Mouse (Mus musculus): ENCODE results near the gene Hhat. TPM values are rescaled to one million over a fixed set of nuclear protein-coding genes. Genes with fewer than 3 reads are reported as not detected.

Gene Hhat
- total and polyA plus RNA-seq, 3 experiments, result 0.21 to 1.2 (median 1.1) TPM

DNA sequence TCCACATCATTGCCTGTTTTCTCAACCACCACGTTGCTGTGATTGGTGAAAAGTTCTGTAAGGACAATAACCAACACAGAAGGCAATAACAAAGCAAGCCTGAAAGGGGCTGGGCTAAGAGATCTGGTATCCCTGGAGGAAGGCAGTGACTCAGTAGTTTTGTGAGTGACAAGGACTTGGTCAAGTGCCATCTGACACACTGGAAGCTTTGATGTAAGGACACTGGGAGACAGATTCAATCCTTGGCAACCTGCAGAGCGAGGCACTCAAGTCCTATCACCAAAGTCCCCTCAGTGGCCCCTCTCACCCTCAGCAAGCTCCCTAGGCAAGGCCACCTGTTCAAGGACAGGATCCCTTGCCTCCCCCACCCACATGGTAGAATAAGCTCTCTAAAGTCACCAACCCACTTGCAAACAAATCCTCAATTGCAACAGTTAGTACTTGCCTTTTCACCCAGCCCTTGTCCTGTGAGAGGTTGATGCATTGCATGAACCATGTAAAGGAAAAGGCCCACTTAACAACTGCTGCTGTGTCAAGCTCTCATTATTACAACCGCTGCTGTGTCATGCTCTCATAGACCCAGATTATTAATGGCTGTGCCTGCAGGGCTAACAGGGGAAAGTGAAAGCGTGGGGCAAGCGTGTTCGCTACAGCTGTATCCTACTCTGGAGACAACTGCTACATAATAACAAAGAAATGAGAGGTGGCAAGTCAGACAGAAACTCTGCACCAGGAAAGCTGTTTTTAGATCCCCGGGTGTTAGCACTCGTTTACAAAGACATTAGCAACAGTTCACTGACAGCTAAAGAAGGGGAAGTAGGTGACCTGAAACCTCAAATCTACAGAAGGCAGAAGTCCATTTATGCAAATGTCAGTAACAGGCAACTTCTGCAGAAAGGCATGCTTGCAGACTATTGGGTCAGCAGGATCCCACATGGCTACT lies 18.1 kb downstream of the Hhat start (continued):
- TF ChIP-seq EP300 (IDR thresholded peaks at IDR 0.05; ENCODE audit: low read length) (peak; percentile 92), TCF12 (IDR thresholded peaks at IDR 0.05; ENCODE audit: low read depth, low read length) (peak; percentile 94), MAZ (IDR thresholded peaks at IDR 0.05; ENCODE audit: low read depth, low read length) (no peak), PAX5 (IDR thresholded peaks at IDR 0.05; ENCODE audit: low read length) (no peak), BHLHE40 (IDR thresholded peaks at IDR 0.05; ENCODE audit: low read depth, low read length) (peak; percentile 99), KAT2A (IDR thresholded peaks at IDR 0.05; ENCODE audit: insufficient replicate concordance, low read length) (no peak), GABPA (IDR thresholded peaks at IDR 0.05; ENCODE audit: insufficient replicate concordance, low read depth, low read length) (no peak), POLR2AphosphoS2 (IDR thresholded peaks at IDR 0.05; ENCODE audit: low read depth, low read length) (no peak), SMC3 (IDR thresholded peaks at IDR 0.05; ENCODE audit: low read depth, low read length) (no peak), ZMIZ1 (IDR thresholded peaks at IDR 0.05; ENCODE audit: low read depth, low read length) (no peak), MAX (IDR thresholded peaks at IDR 0.05; ENCODE audit: low read length) (no peak; the same call in none of the 2 replicates), CTCF (conservative IDR thresholded peaks at IDR 0.05 in 1 of 2, IDR thresholded peaks at IDR 0.05 in 1 of 2; ENCODE audit: low read depth in 2 of 2, low read length in 2 of 2) (no peak), ZC3H11A (IDR thresholded peaks at IDR 0.05; ENCODE audit: low read depth, low read length) (no peak), TBP (conservative IDR thresholded peaks at IDR 0.05; ENCODE audit: low read depth, low read length) (no peak), ZNF384 (IDR thresholded peaks at IDR 0.05; ENCODE audit: low read depth, low read length) (no peak), MYC (IDR thresholded peaks at IDR 0.05; ENCODE audit: low read depth, low read length) (peak; percentile 87), ELF1 (IDR thresholded peaks at IDR 0.05; ENCODE audit: low read depth, low read length) (no peak), CHD1 (IDR thresholded peaks at IDR 0.05; ENCODE audit: low read depth, low read length) (no peak), HCFC1 (IDR thresholded peaks at IDR 0.05; ENCODE audit: low read depth, low read length) (no peak), JUND (conservative IDR thresholded peaks at IDR 0.05; ENCODE audit: low read depth, low read length) (peak; percentile 77)

DNA sequence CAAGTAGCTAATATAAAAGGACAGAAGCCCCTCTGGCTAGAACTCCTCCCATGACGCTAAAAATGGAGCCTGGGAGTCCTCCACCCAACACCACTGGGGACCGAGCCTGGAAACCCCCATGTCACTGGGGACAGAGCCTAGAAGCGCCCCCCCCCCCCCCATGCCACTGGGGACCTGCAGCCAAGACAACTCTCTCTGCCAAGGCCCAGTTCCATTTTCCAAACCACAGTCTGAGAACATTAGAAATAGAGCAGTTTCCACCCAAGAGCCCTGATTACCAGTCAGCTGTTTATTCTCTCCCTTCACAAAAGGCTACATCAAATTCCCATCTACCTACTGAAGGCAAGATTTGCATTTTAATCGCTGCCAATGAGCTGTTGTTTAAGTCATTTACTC lies 21.0 kb downstream of the Hhat start:
- peak overlapping the region; percentile 68 for H3K4me2 ChIP-seq (ENCODE audit: insufficient read depth, low read depth, poor library complexity, severe bottlenecking)
- H3K79me2 ChIP-seq (replicated peaks; ENCODE audit: control insufficient read depth, extremely low read depth, insufficient read depth, poor library complexity, severe bottlenecking), result no peaks in the 10 kb centered on the region
- in situ Hi-C loops (cut with MboI; ENCODE audit: low pct_ligation_motif_present, low pct_unique_long_range_greater_than_20kb, low sequenced_read_pairs), result loop anchor here (25.0 kb wide), 1 partner anchor 362 kb away; no protein-coding TSS in a partner anchor
- H3K4me1 ChIP-seq (ENCODE audit: control insufficient read depth in 1 of 2, insufficient read depth in 2 of 2), result peaks cover 42 to 77% of the 10 kb centered on the region in 2 experiments
- no peak overlapping the region for H3K4me3 ChIP-seq (replicated peaks in 1 of 3; ENCODE audit: low read depth in 2 of 3, low read length in 2 of 3, poor library complexity in 1 of 3)
- no peak overlapping the region for H3K9ac ChIP-seq (ENCODE audit: insufficient read depth, low read depth)
- no peaks in the 10 kb centered on the region for H3K9me3 ChIP-seq (replicated peaks; ENCODE audit: low read length)
- 0 out of 2 replicates have a peak, but pooled peaks have one; percentile 56 for TF ChIP-seq MAFK (IDR thresholded peaks at IDR 0.05; ENCODE audit: insufficient replicate concordance, low read length)
- TF ChIP-seq PAX5 (IDR thresholded peaks at IDR 0.05; ENCODE audit: low read length), result no peak
- no peak for TF ChIP-seq CHD2 (IDR thresholded peaks at IDR 0.05; ENCODE audit: low read length)
- TF ChIP-seq KAT2A (IDR thresholded peaks at IDR 0.05; ENCODE audit: insufficient replicate concordance, low read length), result 0 out of 2 replicates have a peak, but pooled peaks have one; percentile 28
- no peak for TF ChIP-seq NELFE (IDR thresholded peaks at IDR 0.05; ENCODE audit: low read depth, low read length)
- TF ChIP-seq ETS1 (conservative IDR thresholded peaks at IDR 0.05; ENCODE audit: low read depth, low read length), result peak; percentile 91
- no peak; the same call in 1 of the 2 replicates for TF ChIP-seq IRF4 (IDR thresholded peaks at IDR 0.05; ENCODE audit: low read depth, low read length)
- no peak for TF ChIP-seq ZNF384 (IDR thresholded peaks at IDR 0.05; ENCODE audit: low read depth, low read length)
- TF ChIP-seq NRF1 (IDR thresholded peaks at IDR 0.05; ENCODE audit: low read depth, low read length), result no peak
- TF ChIP-seq MAX (IDR thresholded peaks at IDR 0.05; ENCODE audit: low read length), result no peak
- no peak for TF ChIP-seq JUND (conservative IDR thresholded peaks at IDR 0.05; ENCODE audit: low read depth, low read length)
- peak; percentile 89; the same call in 1 of the 2 replicates for TF ChIP-seq MEF2A (IDR thresholded peaks at IDR 0.05; ENCODE audit: borderline replicate concordance, low read depth, low read length)
- TF ChIP-seq TCF12 (IDR thresholded peaks at IDR 0.05; ENCODE audit: low read depth, low read length), result peak; percentile 52; the same call in 1 of the 2 replicates
- no peak for TF ChIP-seq HCFC1 (IDR thresholded peaks at IDR 0.05; ENCODE audit: low read depth, low read length)
- TF ChIP-seq ZMIZ1 (IDR thresholded peaks at IDR 0.05; ENCODE audit: low read depth, low read length), result no peak
- peak; percentile 64 for TF ChIP-seq BHLHE40 (IDR thresholded peaks at IDR 0.05; ENCODE audit: low read depth, low read length)
- TF ChIP-seq JUN (IDR thresholded peaks at IDR 0.05; ENCODE audit: insufficient read depth, low read depth, low read length), result no peak
- peak; percentile 67 for TF ChIP-seq EP300 (IDR thresholded peaks at IDR 0.05; ENCODE audit: low read length)
- no peak for TF ChIP-seq ZC3H11A (IDR thresholded peaks at IDR 0.05; ENCODE audit: low read depth, low read length)
- TF ChIP-seq MYC (IDR thresholded peaks at IDR 0.05; ENCODE audit: low read depth, low read length), result no peak
- TF ChIP-seq ELF1 (IDR thresholded peaks at IDR 0.05; ENCODE audit: low read depth, low read length), result no peak
- TF ChIP-seq SIN3A (IDR thresholded peaks at IDR 0.05; ENCODE audit: low read length), result peak; percentile 54; the same call in 1 of the 2 replicates
- peak; percentile 82 for DNase-seq (ENCODE audit: extremely low read depth)
- no peaks in the 10 kb centered on the region for H3K27me3 ChIP-seq (replicated peaks)
- dilution Hi-C loops (cut with MboI; ENCODE audit: extremely low pct_ligation_motif_present, extremely low pct_unique_long_range_greater_than_20kb, low sequenced_read_pairs), result no loop called here
- no peaks in the 10 kb centered on the region for H3K36me3 ChIP-seq (replicated peaks in 1 of 2; ENCODE audit: control insufficient read depth in 1 of 2, insufficient read depth in 1 of 2, low read length in 1 of 2)
- H3K27ac ChIP-seq (ENCODE audit: insufficient read depth, low read depth), result no peak overlapping the region
